Mouse (Mus musculus): ENCODE data around the gene Rbp1.

DNA sequence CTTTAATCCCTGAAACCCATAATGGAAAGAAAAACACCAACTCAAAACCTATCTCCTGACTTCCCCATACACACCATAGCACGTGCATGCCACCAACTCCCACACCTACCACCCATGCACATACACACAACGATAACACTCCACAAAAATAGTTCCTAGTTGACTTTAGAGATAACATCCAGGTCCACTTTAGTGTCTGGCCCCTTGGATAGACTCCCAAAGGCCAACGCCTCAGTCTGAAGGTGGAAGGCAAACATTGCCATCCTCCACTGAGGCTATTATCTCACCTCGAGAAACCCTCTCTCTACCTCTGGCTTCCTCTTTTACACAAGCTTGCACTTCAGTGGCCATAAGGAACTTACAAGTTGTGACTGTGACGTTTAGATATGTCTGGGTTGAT, 69.5 kb downstream of the Rbp1 start:
- TF ChIP-seq CTCF (conservative IDR thresholded peaks at IDR 0.05; ENCODE audit: low read length) (no peak), POU5F1 (IDR thresholded peaks at IDR 0.05; ENCODE audit: borderline replicate concordance, low read length) (no peak), NANOG (IDR thresholded peaks at IDR 0.05; ENCODE audit: borderline replicate concordance, low read length) (no peak)
